Mouse (Mus musculus) heart, embryonic 11.5 days (tissue): ENCODE measurements around the gene Gapdhs. TPM values are rescaled to one million over a fixed set of nuclear protein-coding genes. Genes with fewer than 3 reads are reported as not detected.
"Not testable (repeated sequence)": the region's sequence is repeated elsewhere in the genome, so short reads cannot be mapped to it uniquely, and the experiment has no call there.

Source experiments
- ATAC-seq: fragments of 200-750 bp; cut with Nextera tagmentation; replicated peaks from 2 replicates; pipeline ENCODE4 v1.8.0; 2017; ENCODE audit warnings: moderate library complexity; ENCODE audit not compliant: insufficient number of reproducible peaks, low FRiP score, low TSS enrichment
- H3K27ac ChIP-seq: fragments of 300-500 bp; sonication (generic); 2 replicates; pipeline ENCODE4 v1.5.1; 2014; ENCODE audit warnings: mild to moderate bottlenecking, low read depth, low read length
- H3K27me3 ChIP-seq: fragments of 300-500 bp; sonication (generic); 2 replicates; pipeline ENCODE4 v1.6.1; 2014; ENCODE audit warnings: mild to moderate bottlenecking, low read length, mixed read lengths; ENCODE audit not compliant: control insufficient read depth, insufficient read depth
- H3K36me3 ChIP-seq: fragments of 300-500 bp; sonication (generic); 2 replicates; pipeline ENCODE4 v1.6.1; 2014; ENCODE audit warnings: mild to moderate bottlenecking, low read length, moderate library complexity, mixed read lengths; ENCODE audit not compliant: control insufficient read depth, insufficient read depth
- H3K4me1 ChIP-seq: fragments of 300-500 bp; sonication (generic); 2 replicates; pipeline ENCODE4 v1.6.1; 2014; ENCODE audit warnings: low read length; ENCODE audit not compliant: control insufficient read depth, insufficient read depth
- H3K4me2 ChIP-seq: fragments of 300-500 bp; sonication (generic); 2 replicates; pipeline ENCODE4 v1.6.1; 2014; ENCODE audit warnings: mild to moderate bottlenecking, moderate library complexity
- H3K4me3 ChIP-seq: fragments of 300-500 bp; sonication (generic); 2 replicates; pipeline ENCODE4 v1.5.1; 2014; ENCODE audit warnings: low read depth, low read length
- H3K9ac ChIP-seq: fragments of 300-500 bp; sonication (generic); 2 replicates; pipeline ENCODE4 v1.6.1; 2014; ENCODE audit warnings: mild to moderate bottlenecking, low read depth, low read length, moderate library complexity
- H3K9me3 ChIP-seq: fragments of 300-500 bp; sonication (generic); replicated peaks from 2 replicates; pipeline ENCODE4 v1.6.1; 2016; ENCODE audit warnings: low read length; ENCODE audit not compliant: control insufficient read depth
- WGBS: fragments of 180-500 bp; shearing (Covaris S2); extraction: QIAGEN DNeasy Blood & Tissue Kit; methylation state at CpG from one replicate; pipeline ENCODE4 v1.1.7; 2014; ENCODE audit not compliant: insufficient replicate concordance; 5-methylcytosine and 5-hydroxymethylcytosine counted together
- polyA plus RNA-seq: library from polyadenylated mRNA; unstranded; fragments of >200 nt; fragmentation: Nextera tagmentation; extraction: Ambion mirVana; gene quantifications from 2 replicates; pipeline ENCODE4 v1.2.1, GENCODE M21; 2014

Gapdhs gene
- polyA plus RNA-seq, 1 experiment from 2014 or later, result 0.36 TPM

- H3K36me3 ChIP-seq, result peaks cover 2% of the 10 kb centered on the region; the same call in 1 of the 2 replicates
- H3K9ac ChIP-seq, result no peak overlapping the region
- H3K9me3 ChIP-seq, result peaks cover 5% of the 10 kb centered on the region
- H3K4me3 ChIP-seq, result no peak overlapping the region
- 30% methylated on average over 4 of the region's 4 CpGs for WGBS
- peaks cover 8% of the 10 kb centered on the region; the same call in 1 of the 2 replicates for H3K4me1 ChIP-seq
- H3K27ac ChIP-seq, result no peak overlapping the region
- no peak overlapping the region for H3K4me2 ChIP-seq
- no peaks in the 10 kb centered on the region for H3K27me3 ChIP-seq
- ATAC-seq, result no peak
Observed at GRCm38 (mm10) chr7:30758853-30759252, 15.4 kb upstream of the Gapdhs start.

DNA sequence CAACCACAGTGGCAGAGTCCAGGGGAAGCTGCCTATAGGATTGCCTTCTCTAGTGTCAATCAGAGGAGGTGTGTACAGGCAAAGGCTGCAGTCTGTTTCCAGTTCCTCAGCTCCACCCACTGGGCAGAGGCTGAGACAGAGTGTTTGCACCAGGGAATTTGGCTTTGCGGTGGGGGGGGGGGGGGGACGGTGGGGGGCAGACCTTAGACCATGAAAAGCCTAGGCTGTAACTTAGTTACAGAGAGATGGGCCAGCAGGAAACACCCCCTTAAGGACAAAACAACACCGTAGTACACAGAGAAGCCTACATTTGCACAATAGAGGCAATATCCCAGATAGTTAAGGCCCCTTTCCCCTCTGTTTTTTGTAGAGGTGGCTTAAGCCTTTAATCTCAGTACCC lies 13.5 kb upstream of the Gapdhs start:
- no peak for ATAC-seq
- Histone ChIP-seq H3K36me3 (peaks cover 2% of the 10 kb centered on the region; the same call in 1 of the 2 replicates), H3K27ac (no peak overlapping the region), H3K9me3 (peaks cover 5% of the 10 kb centered on the region), H3K4me1 (peaks cover 6% of the 10 kb centered on the region; the same call in 1 of the 2 replicates), H3K4me3 (no peak overlapping the region), H3K4me2 (no peak overlapping the region), H3K27me3 (no peaks in the 10 kb centered on the region), H3K9ac (no peak overlapping the region)
- WGBS, result 73% methylated on average over 3 of the region's 3 CpGs

DNA sequence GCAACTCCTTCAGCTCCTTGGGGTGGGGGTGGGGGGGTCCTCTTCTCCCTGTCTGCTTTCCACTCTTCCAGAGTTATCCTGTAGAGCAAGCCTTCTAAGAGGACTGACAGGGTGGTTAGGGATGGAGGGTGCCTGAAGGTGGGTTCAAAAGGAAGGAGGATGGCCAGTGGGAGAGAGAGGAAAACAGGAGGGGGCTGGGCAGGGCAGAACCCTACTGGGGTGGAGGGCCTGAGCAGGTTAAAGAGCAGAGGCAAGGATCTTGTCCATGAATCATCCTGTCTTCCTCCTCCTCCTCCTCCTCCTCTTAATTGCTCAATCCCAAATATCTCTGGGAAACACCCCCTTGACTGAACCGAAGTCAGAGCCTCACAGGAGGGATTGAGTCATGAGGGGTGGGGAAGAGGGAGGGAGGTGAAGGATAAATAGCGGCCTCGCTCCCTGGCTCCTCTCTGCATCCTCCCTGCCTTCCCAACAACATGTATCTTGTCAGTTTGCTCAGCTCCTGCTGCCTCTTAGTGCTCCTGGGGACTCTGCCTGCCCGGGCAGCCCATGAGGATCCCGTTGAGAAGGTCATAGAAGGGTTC lies 7.7 kb upstream of the Gapdhs start, which contains the start of gene Sbsn:
Gene Sbsn (plus strand): TSS at position 386 of the 584 bp plus-strand sequence.
- 48% methylated on average over 5 of the region's 5 CpGs for WGBS
- H3K9me3 ChIP-seq, result peaks cover 5% of the 10 kb centered on the region
- H3K4me2 ChIP-seq, result no peak within 1 kb of the TSS
- no peak within 1 kb of the TSS for H3K27ac ChIP-seq
- H3K4me3 ChIP-seq, result no peak within 1 kb of the TSS
- no peaks in the 10 kb centered on the region for H3K4me1 ChIP-seq
- H3K27me3 ChIP-seq, result no peaks in the 10 kb centered on the region
- peaks cover 2% of the 10 kb centered on the region; the same call in 1 of the 2 replicates for H3K36me3 ChIP-seq
- ATAC-seq, result no peak
- H3K9ac ChIP-seq, result no peak within 1 kb of the TSS

- no peak overlapping the region for H3K27ac ChIP-seq
- H3K36me3 ChIP-seq, result peaks cover under 1% of the 10 kb centered on the region; the same call in 1 of the 2 replicates
- no peak overlapping the region for H3K4me3 ChIP-seq
- H3K9ac ChIP-seq, result no peak overlapping the region
- H3K27me3 ChIP-seq, result no peaks in the 10 kb centered on the region
- 72% methylated on average over 13 of the region's 13 CpGs for WGBS
- H3K4me1 ChIP-seq, result no peaks in the 10 kb centered on the region
- H3K4me2 ChIP-seq, result no peak overlapping the region
- peaks cover 3% of the 10 kb centered on the region for H3K9me3 ChIP-seq
- no peak for ATAC-seq
Observed at GRCm38 (mm10) chr7:30749824-30750606, 6.5 kb upstream of the Gapdhs start.

GRCm38 (mm10) chr7:30747525-30748204 lies 4.2 kb upstream of the Gapdhs start:
- H3K4me1 ChIP-seq, result peaks cover 6% of the 10 kb centered on the region; the same call in 1 of the 2 replicates
- no peak overlapping the region for H3K27ac ChIP-seq
- 80% methylated on average over 7 of the region's 7 CpGs for WGBS
- H3K27me3 ChIP-seq, result no peaks in the 10 kb centered on the region
- no peaks in the 10 kb centered on the region for H3K9me3 ChIP-seq
- ATAC-seq, result no peak
- no peaks in the 10 kb centered on the region for H3K36me3 ChIP-seq
- H3K9ac ChIP-seq, result no peak overlapping the region
- no peak overlapping the region for H3K4me2 ChIP-seq
- H3K4me3 ChIP-seq, result no peak overlapping the region

- no peaks in the 10 kb centered on the region for H3K27me3 ChIP-seq
- H3K4me3 ChIP-seq, result no peak overlapping the region
- no peak overlapping the region for H3K4me2 ChIP-seq
- H3K4me1 ChIP-seq, result peaks cover 6% of the 10 kb centered on the region; the same call in 1 of the 2 replicates
- ATAC-seq, result no peak
- no peak overlapping the region for H3K27ac ChIP-seq
- H3K9ac ChIP-seq, result no peak overlapping the region
- H3K9me3 ChIP-seq, result no peaks in the 10 kb centered on the region
- 35% methylated on average over 4 of the region's 4 CpGs for WGBS
- no peaks in the 10 kb centered on the region for H3K36me3 ChIP-seq
Observed at GRCm38 (mm10) chr7:30744022-30744598, 629 bp upstream of the Gapdhs start.

GRCm38 (mm10) chr7:30742570-30742969 lies 911 bp downstream of the Gapdhs start:
- H3K27me3 ChIP-seq, H3K9ac ChIP-seq, H3K4me1 ChIP-seq, H3K4me2 ChIP-seq, ATAC-seq, H3K27ac ChIP-seq, H3K36me3 ChIP-seq, H3K9me3 ChIP-seq, H3K4me3 ChIP-seq: not testable (repeated sequence)
- whole genome bisulfite sequencing, result 88% methylated on average over 2 of the region's 2 CpGs

DNA sequence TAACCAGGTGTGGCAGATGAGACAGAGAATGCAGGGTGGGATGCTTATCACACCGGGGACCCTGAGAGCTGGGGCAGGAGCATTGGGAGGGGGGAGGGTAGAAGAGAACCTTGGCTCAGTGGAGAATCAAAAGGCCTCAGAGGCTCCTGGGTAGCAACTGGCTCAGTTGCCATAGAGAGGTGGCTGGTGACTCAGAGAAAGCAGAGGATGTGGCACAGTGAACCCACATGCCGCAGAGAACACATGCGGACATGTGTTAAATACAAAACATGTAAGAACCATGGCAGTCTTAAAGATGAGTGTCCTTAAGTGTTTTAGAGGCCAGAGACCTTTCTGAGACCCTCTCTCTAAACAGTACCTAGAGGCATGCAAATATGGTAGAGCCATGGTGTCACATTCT lies 7.3 kb downstream of the Gapdhs start:
- 82% methylated on average over 3 of the region's 3 CpGs for WGBS

More for the DNA sequence above, 7.3 kb downstream of the Gapdhs start:
- no peaks in the 10 kb centered on the region for H3K9me3 ChIP-seq
- no peak overlapping the region for H3K9ac ChIP-seq
- H3K27ac ChIP-seq, result no peak overlapping the region
- H3K36me3 ChIP-seq, result peaks cover 16% of the 10 kb centered on the region
- H3K27me3 ChIP-seq, result no peaks in the 10 kb centered on the region
- H3K4me1 ChIP-seq, result no peaks in the 10 kb centered on the region
- no peak overlapping the region for H3K4me2 ChIP-seq
- no peak for ATAC-seq
- no peak overlapping the region for H3K4me3 ChIP-seq
